Comparison of ENCODE assay signal across 12 mouse cellular contexts in genomic region chr6:48197696-48198378, GRCm38 (mm10).
"Had no signal": no experiment of that assay in that cellular context is flagged by ENCODE, and none has a peak within 500 bp of the region (broad histone marks: within the 10 kb centered on the region; RNA-seq: fewer than 3 reads in every experiment).

No protein-coding gene starts in this region.

- H3K36me3 ChIP-seq: liver, embryonic 13.5 days; midbrain, embryonic 13.5 days had no signal

- H3K4me1 ChIP-seq: liver, embryonic 13.5 days had no signal

- H3K4me3 ChIP-seq: left cerebral cortex, adult 2 months; liver, embryonic 13.5 days; midbrain, embryonic 13.5 days had no signal

- DNase-seq: kidney, adult 18-20 months; kidney, postnatal 25 days; layer of hippocampus, postnatal 36 days; liver, embryonic 13.5 days; lung, adult 2 months; lung, postnatal 14 days; lung, postnatal 4 days; thymus, adult 18-20 months; thymus, postnatal 36 days had no signal

- ATAC-seq: midbrain, embryonic 13.5 days had no signal

- H3K27ac ChIP-seq: kidney, postnatal 0 days; left cerebral cortex, adult 2 months; liver, embryonic 13.5 days; midbrain, embryonic 13.5 days had no signal

- H3K4me2 ChIP-seq: liver, embryonic 13.5 days; midbrain, embryonic 13.5 days had no signal

- H3K9me3 ChIP-seq: liver, embryonic 13.5 days; midbrain, embryonic 13.5 days had no signal

- H3K9ac ChIP-seq: liver, embryonic 13.5 days; midbrain, embryonic 13.5 days had no signal

- H3K27me3 ChIP-seq: liver, embryonic 13.5 days; midbrain, embryonic 13.5 days had no signal
